Mouse (Mus musculus) cerebellum, adult 2 months (tissue): ENCODE results near the gene Snx1.

Source experiments
- CTCF ChIP-seq: fragments of 200-500 bp; IDR thresholded peaks from 2 replicates; pipeline ENCODE4 v1.5.1; 2011; ENCODE audit warnings: low read depth, mild to moderate bottlenecking, control low read depth, low read length, moderate library complexity, borderline replicate concordance; ENCODE audit not compliant: insufficient read depth
- POLR2A ChIP-seq: fragments of 200-500 bp; IDR thresholded peaks from 2 replicates; pipeline ENCODE4 v1.6.1; 2011; ENCODE audit warnings: low read length, control low read depth, borderline replicate concordance; ENCODE audit not compliant: insufficient read depth

DNA sequence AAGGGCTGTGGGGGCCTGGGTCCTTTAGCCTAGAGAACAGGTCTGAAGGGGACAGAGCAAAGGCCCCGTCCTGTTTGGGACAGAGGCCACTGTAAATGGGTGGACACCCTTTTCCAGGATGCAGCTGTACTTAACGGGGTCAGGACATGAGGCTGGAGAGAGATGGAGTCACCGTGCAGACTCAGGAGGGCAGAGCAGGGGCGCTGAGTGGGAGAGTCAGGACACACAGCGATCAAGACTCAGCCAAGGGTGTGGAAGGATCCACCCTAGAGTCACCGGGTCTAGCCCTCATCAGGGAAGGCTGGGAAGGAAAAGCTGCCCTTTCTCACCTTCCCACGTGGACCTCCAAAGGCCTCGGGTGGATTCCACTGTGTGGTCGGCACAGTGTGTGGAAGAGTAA lies 25.6 kb upstream of the Snx1 start:
- no peak for TF ChIP-seq CTCF
- TF ChIP-seq POLR2A: no peak
